Mouse (Mus musculus): ENCODE measurements around the gene Trp53rkb.

GRCm38 (mm10) chr2:166841813-166842212 lies 49.5 kb downstream of the Trp53rkb start:
- TF ChIP-seq CTCF (conservative IDR thresholded peaks at IDR 0.05; ENCODE audit: insufficient read depth, insufficient read length, low read depth, low read length) (no peak), POLR2A (IDR thresholded peaks at IDR 0.05; ENCODE audit: low read depth, low read length) (no peak)
